Mouse (Mus musculus): ENCODE measurements around the gene Tnfsf15.

DNA sequence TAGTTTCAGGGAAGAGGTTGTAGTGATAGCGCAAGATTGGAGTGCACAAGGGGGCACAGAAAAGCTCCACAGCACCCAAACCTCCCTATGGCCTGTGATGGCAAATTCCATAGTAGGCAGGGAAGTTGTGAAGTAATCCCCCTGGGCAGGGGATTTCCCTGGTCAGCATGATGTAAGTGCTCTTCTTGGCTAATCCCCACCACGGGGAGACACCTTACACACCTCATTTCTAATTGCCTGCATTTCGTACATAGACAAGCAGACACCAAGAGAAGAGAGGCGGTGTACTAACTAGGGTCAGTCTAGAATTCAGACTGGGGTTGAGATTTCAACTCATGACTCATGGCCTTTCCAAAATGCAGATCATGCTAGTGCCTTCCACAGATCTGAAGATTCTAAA, 4.2 kb downstream of the Tnfsf15 start:
- TF ChIP-seq POLR2A (IDR thresholded peaks at IDR 0.05; ENCODE audit: extremely low read depth, insufficient read depth, low read length) (no peak), CTCF (IDR thresholded peaks at IDR 0.05; ENCODE audit: low read depth, low read length) (no peak)
